Mouse (Mus musculus) lung, postnatal 0 days (tissue): ENCODE measurements around the gene Gm3238.

Experiments
- CTCF ChIP-seq: IDR thresholded peaks from 2 replicates; pipeline ENCODE4 v1.5.1; 2016; ENCODE audit warnings: antibody characterized with exemption, mild to moderate bottlenecking
- EP300 ChIP-seq: IDR thresholded peaks from 2 replicates; pipeline ENCODE4 v1.6.1; 2016; ENCODE audit warnings: antibody characterized with exemption, mild to moderate bottlenecking, control low read depth

GRCm38 (mm10) chr10:77753448-77753847 lies 17.7 kb downstream of the Gm3238 start:
- peak; percentile 28; the same call in 1 of the 2 replicates for TF ChIP-seq CTCF
- TF ChIP-seq EP300, result no peak
